Mouse (Mus musculus): ENCODE results near the gene Olfr374.
"Not testable (repeated sequence)": the region's sequence is repeated elsewhere in the genome, so short reads cannot be mapped to it uniquely, and the experiment has no call there.

The Olfr374 gene

DNA sequence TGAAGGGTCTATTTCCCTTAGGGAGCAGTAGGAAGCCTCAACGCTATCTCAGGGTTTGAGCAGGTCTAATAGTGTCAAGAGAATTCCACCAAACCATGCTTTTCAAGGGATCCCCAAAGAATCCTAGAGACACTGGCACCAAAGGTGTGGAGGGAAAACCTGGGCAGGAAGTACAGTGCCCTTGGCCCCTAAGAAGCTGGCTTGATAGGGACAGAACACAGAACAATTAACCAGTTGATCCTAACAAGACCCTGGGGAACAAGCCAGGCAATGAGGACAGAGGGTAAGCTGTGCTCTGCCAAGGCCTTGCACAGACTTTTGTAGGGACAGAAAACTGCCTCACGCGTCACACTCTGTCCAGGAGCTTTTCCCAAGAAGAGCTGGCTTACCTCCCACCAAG lies at the start of gene Olfr374:
Gene Olfr374, plus strand, starts transcription at position 301 of the 400 bp plus-strand sequence.
- DNase-seq (ENCODE audit: low spot score): no peak

DNA sequence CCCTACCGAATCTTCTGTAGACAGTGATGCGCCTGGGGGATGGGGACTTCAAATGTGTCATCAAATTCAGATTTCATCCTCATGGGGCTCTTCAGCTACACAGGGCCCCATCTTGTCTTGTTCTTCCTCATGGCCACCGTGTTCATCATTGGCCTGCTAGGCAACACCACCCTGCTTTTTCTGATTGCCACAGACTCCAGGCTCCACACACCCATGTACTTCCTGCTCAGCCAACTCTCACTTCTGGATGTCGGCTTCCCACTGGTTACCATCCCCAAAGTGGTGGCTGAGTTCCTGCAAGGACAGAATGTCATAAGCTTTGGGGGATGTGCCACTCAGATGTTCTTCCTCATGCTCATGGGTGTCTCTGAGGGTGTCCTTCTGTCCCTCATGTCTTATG lies 49.2 kb upstream of the Olfr374 start:
- DNase-seq (ENCODE audit: low spot score): not testable (repeated sequence)

- DNase-seq (ENCODE audit: low spot score): not testable (repeated sequence)
Observed at GRCm38 (mm10) chr8:72066819-72067399, 39.9 kb upstream of the Olfr374 start.

- not testable (repeated sequence) for DNase-seq (ENCODE audit: low spot score)
Observed at GRCm38 (mm10) chr8:72082877-72083276, 24.0 kb upstream of the Olfr374 start, which contains the start of gene Olfr373. Gene Olfr373 (plus strand): TSS chr8:72083177.

- no peak for DNase-seq (ENCODE audit: low spot score)
Observed at GRCm38 (mm10) chr8:72084744-72085143, 22.1 kb upstream of the Olfr374 start.

DNA sequence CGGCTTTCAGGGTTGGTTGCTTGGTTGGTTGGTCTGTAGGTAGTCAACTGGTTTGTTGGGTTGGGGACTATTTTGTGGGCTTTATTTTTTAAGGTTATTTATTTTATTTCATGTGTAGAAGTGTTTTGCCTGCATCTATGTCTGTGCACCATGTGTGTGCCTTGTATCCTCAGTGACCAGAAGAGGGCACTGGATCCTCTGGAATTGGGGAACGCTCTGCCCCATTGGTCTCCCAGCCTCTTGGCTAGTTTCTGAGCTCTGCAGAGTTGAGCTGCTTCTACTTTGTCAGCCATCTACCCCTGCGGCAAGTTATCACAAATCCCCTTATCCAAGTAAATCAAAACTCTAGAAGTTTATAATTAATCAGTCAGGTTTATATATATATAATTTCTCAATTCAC lies 19.2 kb upstream of the Olfr374 start:
- DNase-seq (ENCODE audit: low spot score): not testable (repeated sequence)

GRCm38 (mm10) chr8:72096721-72097120 lies 10.1 kb upstream of the Olfr374 start:
- DNase-seq (ENCODE audit: low spot score): not testable (repeated sequence)

- DNase-seq (ENCODE audit: low spot score): peak; percentile 52
Observed at GRCm38 (mm10) chr8:72099377-72100103, 7.3 kb upstream of the Olfr374 start.

GRCm38 (mm10) chr8:72105165-72105564 lies 1.7 kb upstream of the Olfr374 start:
- DNase-seq (ENCODE audit: low spot score): no peak

- no peak for DNase-seq (ENCODE audit: low spot score)
Observed at GRCm38 (mm10) chr8:72110876-72111275, 4.0 kb downstream of the Olfr374 start.

- no peak for DNase-seq (ENCODE audit: low spot score)
Observed at GRCm38 (mm10) chr8:72112486-72112885, 5.6 kb downstream of the Olfr374 start.

- DNase-seq (ENCODE audit: low spot score): no peak
Observed at GRCm38 (mm10) chr8:72115202-72115601, 8.4 kb downstream of the Olfr374 start.

DNA sequence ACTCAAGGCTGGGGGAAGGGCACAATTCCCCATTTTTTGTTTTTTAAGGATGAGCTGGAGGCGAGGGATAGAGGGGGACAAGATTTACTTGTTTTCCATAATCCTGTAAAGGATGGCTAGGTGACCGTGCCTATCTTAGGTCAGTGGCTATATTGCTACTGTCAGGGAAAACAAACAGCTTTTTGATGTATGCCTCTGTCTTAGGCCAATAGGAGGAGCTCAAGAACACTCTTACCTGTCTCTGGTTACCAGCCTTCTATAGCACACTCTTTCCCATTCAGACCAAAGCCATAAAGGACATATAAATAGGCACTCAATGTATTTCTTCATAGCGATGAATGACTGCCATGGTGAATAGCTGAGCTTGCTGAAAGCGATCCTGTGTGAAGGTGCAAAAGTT lies 11.8 kb downstream of the Olfr374 start:
- no peak for DNase-seq (ENCODE audit: low spot score)

- DNase-seq (ENCODE audit: low spot score): not testable (repeated sequence)
Observed at GRCm38 (mm10) chr8:72121486-72121885, 14.6 kb downstream of the Olfr374 start.

GRCm38 (mm10) chr8:72121997-72122396 lies 15.2 kb downstream of the Olfr374 start:
- DNase-seq (ENCODE audit: low spot score): no peak

GRCm38 (mm10) chr8:72127834-72128233 lies 21.0 kb downstream of the Olfr374 start:
- no peak for DNase-seq (ENCODE audit: low spot score)

- no peak for DNase-seq (ENCODE audit: low spot score)
Observed at GRCm38 (mm10) chr8:72131251-72131650, 24.4 kb downstream of the Olfr374 start.

GRCm38 (mm10) chr8:72131901-72132300 lies 25.1 kb downstream of the Olfr374 start:
- no peak for DNase-seq (ENCODE audit: low spot score)

DNA sequence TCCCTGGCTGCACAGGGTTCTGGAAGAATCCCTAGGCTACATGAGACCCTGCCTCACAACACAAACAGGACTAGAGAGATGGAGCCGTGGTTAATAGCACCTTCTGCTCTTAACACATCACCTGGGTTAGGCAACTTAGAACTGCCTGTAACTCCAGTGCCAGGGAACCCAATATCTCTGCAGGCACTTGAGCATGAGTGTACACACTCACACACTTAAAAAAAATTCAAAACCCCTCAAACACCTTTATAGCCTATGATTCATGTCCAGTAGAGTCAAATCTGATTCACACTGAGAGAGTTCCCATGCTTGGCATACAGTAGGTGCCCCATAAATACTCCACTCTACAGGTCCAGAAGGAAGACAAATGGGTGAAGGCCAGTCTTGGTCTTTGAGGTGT lies 25.6 kb downstream of the Olfr374 start:
- no peak for DNase-seq (ENCODE audit: low spot score)

DNA sequence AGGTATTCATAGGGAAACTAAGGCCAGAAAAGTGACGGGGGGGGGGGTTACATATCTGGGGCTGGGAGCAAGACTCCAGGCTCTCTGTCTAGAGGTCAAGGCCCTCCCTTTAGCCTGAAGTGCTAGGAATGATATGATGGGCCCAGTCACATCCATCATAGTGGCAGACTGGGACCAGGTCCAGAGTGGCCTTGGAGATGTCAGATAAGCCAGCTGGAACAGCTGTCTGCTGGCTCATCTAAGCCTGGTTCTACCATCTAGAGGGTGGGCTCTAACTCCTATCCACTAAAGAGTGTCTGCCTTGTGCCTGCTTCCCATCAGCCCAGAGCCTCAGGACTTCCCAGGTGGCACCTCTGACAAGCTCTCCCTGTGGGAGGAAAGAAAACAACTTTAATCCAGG lies 26.1 kb downstream of the Olfr374 start:
- no peak for DNase-seq (ENCODE audit: low spot score)

DNA sequence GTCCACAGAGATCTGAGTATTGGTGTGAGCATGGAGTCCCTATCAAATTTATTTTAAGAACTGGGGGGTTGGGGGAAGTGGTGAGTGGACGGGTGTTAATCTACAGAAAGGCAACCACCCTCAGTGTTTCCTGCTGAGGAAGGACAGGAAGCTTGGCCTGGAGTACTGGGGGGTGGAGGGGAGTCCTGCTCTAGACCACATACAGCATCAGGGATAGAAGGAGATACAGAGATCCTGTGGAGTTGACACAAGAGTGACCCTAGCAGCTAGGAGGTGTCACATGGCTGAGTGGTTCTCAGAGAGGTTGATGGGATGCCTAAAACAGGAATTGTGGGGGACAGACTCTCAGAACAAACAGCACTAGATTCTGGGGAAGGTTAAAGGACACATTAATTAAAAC lies 26.7 kb downstream of the Olfr374 start:
- DNase-seq (ENCODE audit: low spot score): no peak

GRCm38 (mm10) chr8:72134756-72135445 lies 28.1 kb downstream of the Olfr374 start, which contains the start of gene Tpm4:
Gene Tpm4 (plus strand): TSS chr8:72134975.
- peak; percentile 71 for DNase-seq (ENCODE audit: low spot score)
